Comparison of ENCODE assay signal across 12 mouse cellular contexts in the genomic region with DNA sequence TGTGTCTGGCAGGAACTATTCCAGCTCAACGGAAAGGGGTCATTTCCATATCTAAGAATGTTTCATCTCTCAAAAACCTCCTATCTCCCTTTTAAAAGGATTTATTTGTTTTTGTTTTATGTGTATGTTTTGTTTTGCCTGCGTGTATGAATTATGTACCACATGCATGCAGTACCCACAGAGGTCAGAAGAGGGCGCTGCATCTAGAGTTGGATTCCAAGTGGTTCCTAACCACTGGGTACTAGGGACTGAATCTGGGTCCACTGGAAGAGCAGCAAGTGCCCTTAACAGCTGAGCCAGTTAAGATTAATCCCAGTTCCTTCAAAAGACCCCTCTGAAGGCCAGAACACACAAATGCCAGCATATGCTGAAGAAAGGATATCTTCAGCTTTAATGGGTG. TPM values are rescaled to one million over a fixed set of nuclear protein-coding genes. Genes with fewer than 3 reads are reported as not detected.
DNase-seq lines count a peak whose midpoint lies in the region; ATAC-seq and TF ChIP-seq lines count a peak whose summit lies in the region.
"Had no signal": no experiment of that assay in that cellular context is flagged by ENCODE, and none has a peak within 500 bp of the region (broad histone marks: within the 10 kb centered on the region; RNA-seq: fewer than 3 reads in every experiment).

No protein-coding gene starts in this region.

- WGBS in heart, adult 2 months: 81% methylated on average over 3 of the region's 3 CpGs
- WGBS in lung, adult 2 months: 81% methylated on average over 3 of the region's 3 CpGs

- no peak overlapping the region for H3K4me3 ChIP-seq in heart, adult 2 months
- no peak overlapping the region for H3K4me3 ChIP-seq in lung, adult 2 months (replicated peaks; ENCODE audit: extremely low read depth, low read depth, low read length)
- no peak overlapping the region for H3K4me3 ChIP-seq in E14TG2a.4 (replicated peaks; ENCODE audit: low read length)
- H3K4me3 ChIP-seq in cortical plate, adult 2 months (ENCODE audit: insufficient read depth, low read length): no peak overlapping the region
- H3K4me3 ChIP-seq: forebrain, embryonic 12.5 days; liver, embryonic 15.5 days; midbrain, embryonic 12.5 days had no signal

- H3K27me3 ChIP-seq in heart, adult 2 months (ENCODE audit: control insufficient read depth, insufficient read depth, low read length): no peaks in the 10 kb centered on the region
- no peaks in the 10 kb centered on the region; the same call in 1 of the 2 replicates for H3K27me3 ChIP-seq in E14TG2a.4 (ENCODE audit: insufficient read depth, low read length)
- H3K27me3 ChIP-seq: forebrain, embryonic 12.5 days; liver, embryonic 15.5 days; midbrain, embryonic 12.5 days had no signal

- H3K4me1 ChIP-seq in heart, adult 2 months (ENCODE audit: control insufficient read depth, insufficient read depth, low read length): peaks cover 1% of the 10 kb centered on the region; the same call in 1 of the 2 replicates
- H3K4me1 ChIP-seq in lung, adult 2 months (ENCODE audit: control insufficient read depth, insufficient read depth, low read length): no peaks in the 10 kb centered on the region
- no peaks in the 10 kb centered on the region for H3K4me1 ChIP-seq in E14TG2a.4 (replicated peaks; ENCODE audit: low read depth, low read length)
- peaks cover 1% of the 10 kb centered on the region; the same call in 1 of the 2 replicates for H3K4me1 ChIP-seq in cortical plate, adult 2 months (ENCODE audit: control insufficient read depth, insufficient read depth, low read length)
- H3K4me1 ChIP-seq: forebrain, embryonic 12.5 days; liver, embryonic 15.5 days; midbrain, embryonic 12.5 days had no signal

- no peak overlapping the region for H3K9ac ChIP-seq in heart, adult 2 months (ENCODE audit: low read depth, low read length)
- H3K9ac ChIP-seq: forebrain, embryonic 12.5 days; liver, embryonic 15.5 days; midbrain, embryonic 12.5 days had no signal

- H3K27ac ChIP-seq in heart, adult 2 months: no peak overlapping the region
- H3K27ac ChIP-seq in cortical plate, adult 2 months (ENCODE audit: insufficient read depth, low read length): no peak overlapping the region
- H3K27ac ChIP-seq: forebrain, embryonic 12.5 days; liver, embryonic 15.5 days; midbrain, embryonic 12.5 days had no signal

- 0 out of 2 replicates have a peak, but pooled peaks cover 1% of the 10 kb centered on the region for H3K79me2 ChIP-seq in heart, adult 2 months (replicated peaks; ENCODE audit: control insufficient read depth, insufficient read depth, low read length)

- no peak for ATAC-seq in erythroid progenitor cell, adult 5-6 weeks (replicated peaks; ENCODE audit: low FRiP score, poor library complexity, severe bottlenecking)

- no peak for TF ChIP-seq POLR2A in heart, adult 2 months (IDR thresholded peaks at IDR 0.05; ENCODE audit: insufficient read depth, low read depth, low read length)
- TF ChIP-seq POLR2A in lung, adult 2 months (IDR thresholded peaks at IDR 0.05; ENCODE audit: borderline replicate concordance, extremely low read depth, low read depth, low read length): no peak
- no peak for TF ChIP-seq POLR2A in cortical plate, adult 2 months (IDR thresholded peaks at IDR 0.05; ENCODE audit: extremely low read depth, insufficient read depth, low read length)

- no peaks in the 10 kb centered on the region for H3K36me3 ChIP-seq in heart, adult 2 months (ENCODE audit: control insufficient read depth, insufficient read depth, low read length)
- no peaks in the 10 kb centered on the region for H3K36me3 ChIP-seq in E14TG2a.4 (ENCODE audit: insufficient read depth, low read length)
- H3K36me3 ChIP-seq: forebrain, embryonic 12.5 days; liver, embryonic 15.5 days; midbrain, embryonic 12.5 days had no signal

- no peak for TF ChIP-seq EP300 in heart, adult 2 months (IDR thresholded peaks at IDR 0.05; ENCODE audit: insufficient read depth, low read depth, low read length)

- peak; percentile 69 for TF ChIP-seq CTCF in heart, adult 2 months (IDR thresholded peaks at IDR 0.05)
- TF ChIP-seq CTCF in lung, adult 2 months (IDR thresholded peaks at IDR 0.05; ENCODE audit: insufficient read depth, low read length): peak; percentile 27; the same call in 1 of the 2 replicates
- peak; percentile 94 for TF ChIP-seq CTCF in E14TG2a.4 (conservative IDR thresholded peaks at IDR 0.05; ENCODE audit: low read length)
- peak; percentile 37 for TF ChIP-seq CTCF in cortical plate, adult 2 months (IDR thresholded peaks at IDR 0.05; ENCODE audit: extremely low read depth, insufficient read depth, low read length)

- intact Hi-C loops in heart, adult 2 months (cut with DNase I): no loop called here
- intact Hi-C loops in heart, postnatal 10 days (cut with DNase I): no loop called here
- intact Hi-C loops in heart, postnatal 36 days (cut with DNase I): no loop called here

- DNase-seq in heart, adult 2 months: no peak
- no peak for DNase-seq in heart, postnatal 10 days
- no peak for DNase-seq in lung, adult 2 months
- no peak for DNase-seq in lung, adult 18-20 months
- DNase-seq in heart, postnatal 36 days: no peak
- DNase-seq: layer of hippocampus, postnatal 36 days had no signal

- H3K9me3 ChIP-seq in E14TG2a.4 (ENCODE audit: low read length): no peaks in the 10 kb centered on the region
- H3K9me3 ChIP-seq: forebrain, embryonic 12.5 days; liver, embryonic 15.5 days; midbrain, embryonic 12.5 days had no signal

RNA-seq across cellular contexts. Expression of gene Npas2, which starts 24.1 kb away (rescaled TPM):
- 1 to 10 TPM; 1.8 to 10.0 TPM for total RNA-seq in heart, adult 2 months (2021)
- 3.7 and 4.1 TPM in 2 replicates for polyA plus RNA-seq in heart, adult 2 months (2012; rRNA removed)
- 10 to 100 TPM; 11.0 to 15.0 TPM for total RNA-seq in heart, postnatal 10 days (2021)
- 4.0 and 9.6 TPM in 2 replicates for polyA plus RNA-seq in lung, adult 2 months (2012; rRNA removed)
- polyA plus RNA-seq in cortical plate, adult 2 months (2012; rRNA removed): 21.9 and 22.9 TPM in 2 replicates
- 1 to 10 TPM; 2.7 to 4.6 TPM for total RNA-seq in heart, postnatal 36 days (2021)
- total RNA-seq in erythroid progenitor cell, adult 5-6 weeks (2015; ENCODE audit: low replicate concordance): not detected in 2 replicates
- not detected in 2 replicates for total RNA-seq in erythroid progenitor cell, adult 5-6 weeks (2017; ENCODE audit: low replicate concordance)
- polyA plus RNA-seq: midbrain, embryonic 12.5 days had no signal

Comparison
In these comparisons a context has a peak if more than half of its experiments do, and no peak if none do; other contexts are left out.
1. CTCF ChIP-seq: peak in every context shown above with its lines; median percentile 94 in E14TG2a.4; 69 in heart, adult 2 months; 37 in cortical plate, adult 2 months; 27 in lung, adult 2 months.